Mouse (Mus musculus) right cerebral cortex, postnatal 36 days (tissue): ENCODE measurements around the gene Frmpd1.
A peak's percentile ranks its signal among the peaks of the same experiment; 100 is the strongest.

ENCODE experiments used
- DNase-seq, 2 experiments: peaks; one replicate each; pipeline ENCODE4 v3.0.0; 2022; ENCODE audit warnings: low spot score in 2 of 2, mixed read lengths in 1 of 2

Frmpd1 gene

GRCm38 (mm10) chr4:45238260-45238659 lies 53.6 kb downstream of the Frmpd1 start:
- no peak for DNase-seq

- DNase-seq = no peak
Observed at GRCm38 (mm10) chr4:45241330-45241729, 56.7 kb downstream of the Frmpd1 start.

GRCm38 (mm10) chr4:45242163-45242562 lies 57.5 kb downstream of the Frmpd1 start:
- no peak for DNase-seq

- DNase-seq = no peak
Observed at GRCm38 (mm10) chr4:45243211-45243902, 58.7 kb downstream of the Frmpd1 start.

- DNase-seq = no peak
Observed at GRCm38 (mm10) chr4:45251265-45251664, 66.6 kb downstream of the Frmpd1 start.

- no peak for DNase-seq
Observed at GRCm38 (mm10) chr4:45252861-45253262, 68.2 kb downstream of the Frmpd1 start.

GRCm38 (mm10) chr4:45253839-45254601 lies 69.3 kb downstream of the Frmpd1 start:
- peak in 1 of 2 experiments; percentile 10 for DNase-seq

GRCm38 (mm10) chr4:45259232-45259832 lies 74.7 kb downstream of the Frmpd1 start:
- no peak for DNase-seq

GRCm38 (mm10) chr4:45261551-45261950 lies 76.9 kb downstream of the Frmpd1 start:
- no peak for DNase-seq

- no peak for DNase-seq
Observed at GRCm38 (mm10) chr4:45267883-45268282, 83.2 kb downstream of the Frmpd1 start.

GRCm38 (mm10) chr4:45271041-45271452 lies 86.4 kb downstream of the Frmpd1 start:
- DNase-seq = no peak

GRCm38 (mm10) chr4:45275770-45276169 lies 91.1 kb downstream of the Frmpd1 start:
- no peak for DNase-seq

GRCm38 (mm10) chr4:45279292-45279691 lies 94.6 kb downstream of the Frmpd1 start:
- DNase-seq = no peak

GRCm38 (mm10) chr4:45279981-45280548 lies 95.4 kb downstream of the Frmpd1 start:
- peak in 1 of 2 experiments; percentile 39 for DNase-seq

GRCm38 (mm10) chr4:45286318-45286717 lies 101.6 kb downstream of the Frmpd1 start:
- no peak for DNase-seq

GRCm38 (mm10) chr4:45287906-45288305 lies 103.2 kb downstream of the Frmpd1 start:
- DNase-seq = no peak

GRCm38 (mm10) chr4:45296662-45297564 lies 112.2 kb downstream of the Frmpd1 start, which contains the start of gene Trmt10b:
TSS of gene Trmt10b (plus strand) at chr4:45297127.
- DNase-seq = peak; percentile 55 to 75

- no peak for DNase-seq
Observed at GRCm38 (mm10) chr4:45305536-45305935, 120.9 kb downstream of the Frmpd1 start.

GRCm38 (mm10) chr4:45308046-45308445 lies 123.4 kb downstream of the Frmpd1 start:
- no peak for DNase-seq

GRCm38 (mm10) chr4:45308606-45309005 lies 123.9 kb downstream of the Frmpd1 start:
- no peak for DNase-seq

- no peak for DNase-seq
Observed at GRCm38 (mm10) chr4:45311056-45311455, 126.4 kb downstream of the Frmpd1 start.
